ENCODE assay signal across 23 mouse cellular contexts in the genomic region with DNA sequence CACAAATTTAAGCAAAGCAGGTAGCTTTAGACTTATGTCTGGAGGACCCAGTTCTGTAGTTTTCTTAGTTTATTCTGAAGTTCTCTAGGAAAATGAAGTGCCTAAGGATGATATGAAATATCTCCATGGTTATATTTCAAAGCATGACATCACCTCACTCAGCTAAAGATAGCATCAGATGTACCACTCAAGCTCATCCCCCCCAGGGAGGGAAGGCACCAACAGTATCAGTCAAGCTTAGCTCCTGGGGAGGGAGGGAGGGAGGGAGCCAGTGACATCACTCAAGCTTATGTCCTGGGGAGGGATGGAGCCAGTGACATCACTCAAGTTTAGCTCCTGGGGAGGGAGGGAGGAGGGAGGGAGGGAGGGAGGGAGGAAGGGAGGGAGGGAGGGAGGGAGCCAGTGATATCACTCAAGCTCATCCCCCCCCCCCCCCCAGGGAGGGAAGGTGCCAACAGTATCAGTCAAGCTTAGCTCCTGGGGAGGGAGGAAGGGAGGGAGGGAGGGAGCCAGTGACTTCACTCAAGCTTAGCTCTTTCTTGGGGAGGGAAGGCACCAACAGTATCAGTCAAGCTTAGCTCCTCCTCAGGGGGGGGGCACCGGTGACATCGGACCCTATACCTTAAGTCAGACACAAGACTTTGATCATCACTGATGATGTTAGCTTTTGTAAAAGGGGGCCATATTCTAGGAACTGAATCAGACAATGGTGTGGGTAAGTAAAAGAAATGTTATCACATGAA. TPM values are rescaled to one million over a fixed set of nuclear protein-coding genes. Genes with fewer than 3 reads are reported as not detected.
A peak's percentile ranks its signal among the peaks of the same experiment; 100 is the strongest.
DNase-seq lines count a peak whose midpoint lies in the region; ATAC-seq lines count a peak whose summit lies in the region.
"Had no signal": no experiment of that assay in that cellular context is flagged by ENCODE, and none has a peak within 500 bp of the region (broad histone marks: within the 10 kb centered on the region; RNA-seq: fewer than 3 reads in every experiment).

No protein-coding gene starts in this region.

- DNase-seq in heart, postnatal 4 days = no peak
- peak; percentile 44 to 58 for DNase-seq in spleen, postnatal 36 days (ENCODE audit: low spot score in 2 of 2)
- no peak for DNase-seq in spleen, postnatal 4 days (ENCODE audit: low spot score in 2 of 2)
- DNase-seq in cerebellum, adult 11 months = no peak
- DNase-seq: adrenal gland, postnatal 10 days; adrenal gland, postnatal 36 days; cerebellum, adult 2 months; cerebellum, adult 9-11 months; cerebellum, postnatal 25 days; gastrocnemius, postnatal 25 days; heart, adult 2 months had no signal

- H3K27me3 ChIP-seq in heart, embryonic 12.5 days (replicated peaks) = no peaks in the 10 kb centered on the region
- H3K27me3 ChIP-seq: embryonic facial prominence, embryonic 12.5 days; embryonic facial prominence, embryonic 15.5 days; hindbrain, embryonic 13.5 days; intestine, embryonic 15.5 days had no signal

- H3K4me1 ChIP-seq in heart, embryonic 12.5 days (replicated peaks) = no peaks in the 10 kb centered on the region
- H3K4me1 ChIP-seq: embryonic facial prominence, embryonic 12.5 days; embryonic facial prominence, embryonic 15.5 days; heart, embryonic 10.5 days; hindbrain, embryonic 10.5 days; hindbrain, embryonic 13.5 days; intestine, embryonic 15.5 days had no signal

- H3K36me3 ChIP-seq in heart, embryonic 12.5 days = no peaks in the 10 kb centered on the region
- H3K36me3 ChIP-seq: embryonic facial prominence, embryonic 12.5 days; embryonic facial prominence, embryonic 15.5 days; G1E; heart, embryonic 10.5 days; hindbrain, embryonic 10.5 days; hindbrain, embryonic 13.5 days; intestine, embryonic 15.5 days had no signal

- H3K27ac ChIP-seq in heart, embryonic 12.5 days (ENCODE audit: poor library complexity, severe bottlenecking) = no peak overlapping the region
- H3K27ac ChIP-seq: embryonic facial prominence, embryonic 12.5 days; embryonic facial prominence, embryonic 15.5 days; heart, adult 2 months; heart, embryonic 10.5 days; hindbrain, embryonic 10.5 days; hindbrain, embryonic 13.5 days; intestine, embryonic 15.5 days had no signal

- no peak overlapping the region for H3K4me3 ChIP-seq in heart, embryonic 12.5 days
- H3K4me3 ChIP-seq: embryonic facial prominence, embryonic 12.5 days; embryonic facial prominence, embryonic 15.5 days; heart, adult 2 months; heart, embryonic 10.5 days; hindbrain, embryonic 10.5 days; hindbrain, embryonic 13.5 days; intestine, embryonic 15.5 days had no signal

- WGBS in heart, embryonic 12.5 days = 68% methylated on average over 2 of the region's 2 CpGs

- H3K9ac ChIP-seq in heart, embryonic 12.5 days = no peak overlapping the region
- H3K9ac ChIP-seq: embryonic facial prominence, embryonic 12.5 days; embryonic facial prominence, embryonic 15.5 days; hindbrain, embryonic 13.5 days; intestine, embryonic 15.5 days had no signal

- H3K9me3 ChIP-seq in heart, embryonic 12.5 days (replicated peaks) = no peaks in the 10 kb centered on the region
- H3K9me3 ChIP-seq: embryonic facial prominence, embryonic 12.5 days; embryonic facial prominence, embryonic 15.5 days; G1E; heart, embryonic 10.5 days; hindbrain, embryonic 10.5 days; hindbrain, embryonic 13.5 days; intestine, embryonic 15.5 days had no signal

- H3K4me2 ChIP-seq in heart, embryonic 12.5 days = no peak overlapping the region
- H3K4me2 ChIP-seq: embryonic facial prominence, embryonic 12.5 days; embryonic facial prominence, embryonic 15.5 days; hindbrain, embryonic 13.5 days; intestine, embryonic 15.5 days had no signal

- ATAC-seq in heart, embryonic 12.5 days (ENCODE audit: insufficient number of reproducible peaks, low FRiP score) = peak; percentile 53; the same call in 1 of the 2 replicates
- ATAC-seq in neutrophil, adult 5-6 weeks (ENCODE audit: extremely low read depth, insufficient number of reproducible peaks, low FRiP score, poor library complexity, severe bottlenecking) = peak; percentile 80
- ATAC-seq: forebrain, embryonic 14.5 days; hindbrain, embryonic 16.5 days; intestine, embryonic 15.5 days; Patski had no signal

RNA-seq across cellular contexts. Expression of a gene that starts 17.5 kb away (rescaled TPM):
- polyA plus RNA-seq in heart, embryonic 12.5 days (2016; fragmentation: Nextera tagmentation; extraction: Ambion mirVana) = 26.7 and 27.5 TPM in 2 replicates
- 10 to 100 TPM; 10.9 to 11.7 TPM for total RNA-seq in heart, postnatal 4 days (2021)
- 38.1 and 42.7 TPM in 2 replicates for total RNA-seq in neutrophil, adult 5-6 weeks (2017)

Comparison
In these comparisons a context has a peak if more than half of its experiments do, and no peak if none do; other contexts are left out.
1. DNase-seq: peak in spleen, postnatal 36 days (2 of 2); none in heart, postnatal 4 days (single experiment), spleen, postnatal 4 days (0 of 2) and cerebellum, adult 11 months (single experiment).